Mouse (Mus musculus): ENCODE data around the gene Limch1. TPM values are rescaled to one million over a fixed set of nuclear protein-coding genes. Genes with fewer than 3 reads are reported as not detected.

The Limch1 gene
- polyA plus RNA-seq, 1 experiment from 2014 or later = 115 TPM

DNA sequence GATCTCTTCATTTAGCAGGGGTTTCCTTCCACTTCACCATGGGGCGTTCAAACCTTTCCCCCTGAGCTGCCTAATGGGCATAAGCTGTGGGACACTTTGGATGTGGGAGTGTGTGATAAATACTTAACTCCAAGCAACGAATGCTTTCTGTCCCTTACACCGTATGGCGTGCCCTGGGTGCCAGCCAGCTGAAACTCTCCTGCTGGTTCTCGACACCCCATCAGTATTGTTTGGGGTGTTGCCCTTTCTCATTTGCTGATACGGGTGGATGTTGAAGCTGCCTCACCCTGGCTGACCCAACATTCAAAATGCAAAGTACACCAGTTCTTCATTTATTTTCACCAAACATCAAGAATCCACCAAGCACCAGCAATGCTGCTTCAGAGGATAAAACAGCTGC is 168.2 kb downstream of the Limch1 start:
- 86% methylated on average over 6 of the region's 6 CpGs for WGBS

GRCm38 (mm10) chr5:66917353-66918315 is 172.0 kb downstream of the Limch1 start:
- Histone ChIP-seq H3K4me2 (no peak overlapping the region), H3K4me3 (no peak overlapping the region), H3K9me3 (no peaks in the 10 kb centered on the region), H3K27me3 (no peaks in the 10 kb centered on the region), H3K9ac (no peak overlapping the region), H3K4me1 (peaks cover 14% of the 10 kb centered on the region), H3K27ac (no peak overlapping the region), H3K36me3 (no peaks in the 10 kb centered on the region)
- no peak for ATAC-seq (ENCODE audit: insufficient number of reproducible peaks, insufficient read depth, low FRiP score, low TSS enrichment, low read depth)
- 90% methylated on average over 8 of the region's 8 CpGs for WGBS

More for the DNA sequence above, 168.2 kb downstream of the Limch1 start:
- Histone ChIP-seq H3K4me1 (peaks cover 12% of the 10 kb centered on the region), H3K27me3 (no peaks in the 10 kb centered on the region), H3K27ac (no peak overlapping the region), H3K9ac (no peak overlapping the region), H3K4me3 (no peak overlapping the region), H3K36me3 (no peaks in the 10 kb centered on the region), H3K9me3 (no peaks in the 10 kb centered on the region), H3K4me2 (no peak overlapping the region)
- no peak for ATAC-seq (ENCODE audit: insufficient number of reproducible peaks, insufficient read depth, low FRiP score, low TSS enrichment, low read depth)

GRCm38 (mm10) chr5:66918316-66919305 is 173.0 kb downstream of the Limch1 start:
- H3K27me3 ChIP-seq = no peaks in the 10 kb centered on the region
- H3K9ac ChIP-seq = no peak overlapping the region
- ATAC-seq (ENCODE audit: insufficient number of reproducible peaks, insufficient read depth, low FRiP score, low TSS enrichment, low read depth) = no peak
- H3K4me3 ChIP-seq = no peak overlapping the region
- no peaks in the 10 kb centered on the region for H3K36me3 ChIP-seq
- no peak overlapping the region for H3K27ac ChIP-seq
- 56% methylated on average over 11 of the region's 11 CpGs for WGBS
- peaks cover 14% of the 10 kb centered on the region for H3K4me1 ChIP-seq
- no peaks in the 10 kb centered on the region for H3K9me3 ChIP-seq
- no peak overlapping the region for H3K4me2 ChIP-seq

GRCm38 (mm10) chr5:66922582-66922981 is 177.0 kb downstream of the Limch1 start:
- Histone ChIP-seq H3K4me1 (peaks cover 18% of the 10 kb centered on the region), H3K9ac (no peak overlapping the region), H3K9me3 (no peaks in the 10 kb centered on the region), H3K27me3 (no peaks in the 10 kb centered on the region), H3K36me3 (no peaks in the 10 kb centered on the region), H3K27ac (no peak overlapping the region), H3K4me3 (no peak overlapping the region), H3K4me2 (no peak overlapping the region)
- ATAC-seq (ENCODE audit: insufficient number of reproducible peaks, insufficient read depth, low FRiP score, low TSS enrichment, low read depth) = no peak
- 62% methylated on average over 5 of the region's 5 CpGs for WGBS

DNA sequence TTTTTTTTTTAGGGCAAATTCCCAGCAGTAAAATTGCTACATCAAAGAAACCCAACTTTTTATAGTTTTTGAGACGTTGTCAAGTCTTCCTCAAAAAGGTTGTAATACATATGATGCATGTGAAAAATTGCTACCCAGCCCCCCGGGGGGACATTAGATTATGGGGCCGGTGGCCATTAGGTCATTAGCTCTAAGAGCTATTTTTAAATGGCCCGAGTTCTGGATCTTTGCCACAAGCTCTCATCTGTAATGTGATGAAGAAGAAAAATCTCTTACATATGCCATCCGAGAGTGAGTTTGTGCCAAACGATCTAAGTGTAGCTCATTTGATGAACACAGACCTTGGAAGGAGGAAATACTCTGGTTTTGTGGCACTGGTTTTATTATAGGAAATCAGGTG is 183.7 kb downstream of the Limch1 start:
- ATAC-seq (ENCODE audit: insufficient number of reproducible peaks, insufficient read depth, low FRiP score, low TSS enrichment, low read depth) = no peak
- H3K4me3 ChIP-seq = no peak overlapping the region
- peaks cover 13% of the 10 kb centered on the region; the same call in 1 of the 2 replicates for H3K4me1 ChIP-seq
- no peaks in the 10 kb centered on the region for H3K27me3 ChIP-seq
- H3K9ac ChIP-seq = no peak overlapping the region
- no peaks in the 10 kb centered on the region for H3K9me3 ChIP-seq
- no peak overlapping the region for H3K4me2 ChIP-seq
- no peak overlapping the region for H3K27ac ChIP-seq
- H3K36me3 ChIP-seq = no peaks in the 10 kb centered on the region
- WGBS = 57% methylated on average over 6 of the region's 6 CpGs

GRCm38 (mm10) chr5:66933134-66933804 is 187.6 kb downstream of the Limch1 start:
- no peak overlapping the region for H3K27ac ChIP-seq
- peaks cover 12% of the 10 kb centered on the region for H3K4me1 ChIP-seq
- H3K9me3 ChIP-seq = no peaks in the 10 kb centered on the region
- H3K4me2 ChIP-seq = no peak overlapping the region
- H3K27me3 ChIP-seq = no peaks in the 10 kb centered on the region
- ATAC-seq (ENCODE audit: insufficient number of reproducible peaks, insufficient read depth, low FRiP score, low TSS enrichment, low read depth) = no peak
- no peaks in the 10 kb centered on the region for H3K36me3 ChIP-seq
- H3K9ac ChIP-seq = no peak overlapping the region
- H3K4me3 ChIP-seq = no peak overlapping the region
- 29% methylated on average over 10 of the region's 10 CpGs for WGBS

GRCm38 (mm10) chr5:66934585-66934984 is 189.0 kb downstream of the Limch1 start:
- no peak for ATAC-seq (ENCODE audit: insufficient number of reproducible peaks, insufficient read depth, low FRiP score, low TSS enrichment, low read depth)
- Histone ChIP-seq H3K9ac (no peak overlapping the region), H3K4me1 (peaks cover 12% of the 10 kb centered on the region), H3K4me2 (no peak overlapping the region), H3K36me3 (no peaks in the 10 kb centered on the region), H3K27ac (no peak overlapping the region), H3K4me3 (no peak overlapping the region), H3K27me3 (no peaks in the 10 kb centered on the region), H3K9me3 (no peaks in the 10 kb centered on the region)
- WGBS = 82% methylated on average over 3 of the region's 3 CpGs

- peaks cover 21% of the 10 kb centered on the region for H3K4me1 ChIP-seq
- H3K27me3 ChIP-seq = no peaks in the 10 kb centered on the region
- WGBS = 33% methylated on average over 9 of the region's 9 CpGs
- H3K9ac ChIP-seq = no peak overlapping the region
- no peak overlapping the region for H3K27ac ChIP-seq
- no peak overlapping the region for H3K4me2 ChIP-seq
- no peak overlapping the region for H3K4me3 ChIP-seq
- ATAC-seq (ENCODE audit: insufficient number of reproducible peaks, insufficient read depth, low FRiP score, low TSS enrichment, low read depth) = no peak
- no peaks in the 10 kb centered on the region for H3K9me3 ChIP-seq
- no peaks in the 10 kb centered on the region for H3K36me3 ChIP-seq
Observed at GRCm38 (mm10) chr5:66937376-66937775, 191.7 kb downstream of the Limch1 start.

DNA sequence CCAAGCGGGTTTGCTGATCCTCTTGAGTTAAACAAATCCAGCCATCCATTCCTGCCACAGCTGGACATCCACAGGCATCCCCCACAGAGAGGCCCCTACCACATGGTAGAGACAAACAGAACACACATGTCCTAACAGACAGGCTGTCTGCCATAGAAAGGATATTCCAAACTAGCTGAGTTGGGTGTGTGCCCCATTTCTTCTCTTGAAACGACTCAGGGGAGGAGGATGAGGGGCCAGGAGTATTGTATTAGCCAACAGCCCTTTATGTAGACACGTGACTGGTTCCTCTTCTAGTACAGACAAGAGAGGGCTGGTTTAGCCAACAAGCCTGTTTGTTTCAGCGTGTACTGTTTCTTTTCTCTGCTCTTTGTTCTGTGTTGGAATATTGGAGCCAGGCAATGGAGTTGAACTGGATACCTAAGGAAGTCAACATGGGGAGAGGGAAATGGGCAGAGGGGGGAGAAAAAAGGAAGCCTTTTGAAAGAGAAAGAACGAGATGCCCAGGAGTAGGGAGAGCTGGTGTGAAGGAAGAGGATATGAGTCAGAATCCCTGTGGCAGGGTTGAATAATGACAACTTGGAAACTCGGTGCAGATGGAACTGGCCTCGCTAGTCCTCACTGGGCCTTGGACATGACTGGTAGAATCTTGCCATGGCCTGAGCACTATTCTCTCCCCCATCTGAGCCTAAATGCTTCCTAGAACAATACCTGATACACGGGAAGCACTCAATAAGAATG is 196.3 kb downstream of the Limch1 start:
- ATAC-seq (ENCODE audit: insufficient number of reproducible peaks, insufficient read depth, low FRiP score, low TSS enrichment, low read depth) = peak; percentile 52; the same call in 1 of the 2 replicates
- Histone ChIP-seq H3K36me3 (no peaks in the 10 kb centered on the region), H3K27ac (peak overlapping the region; percentile 71), H3K4me2 (no peak overlapping the region), H3K4me1 (peaks cover 28% of the 10 kb centered on the region), H3K9me3 (no peaks in the 10 kb centered on the region), H3K27me3 (no peaks in the 10 kb centered on the region), H3K9ac (no peak overlapping the region), H3K4me3 (no peak overlapping the region)
- WGBS = 54% methylated on average over 8 of the region's 8 CpGs

DNA sequence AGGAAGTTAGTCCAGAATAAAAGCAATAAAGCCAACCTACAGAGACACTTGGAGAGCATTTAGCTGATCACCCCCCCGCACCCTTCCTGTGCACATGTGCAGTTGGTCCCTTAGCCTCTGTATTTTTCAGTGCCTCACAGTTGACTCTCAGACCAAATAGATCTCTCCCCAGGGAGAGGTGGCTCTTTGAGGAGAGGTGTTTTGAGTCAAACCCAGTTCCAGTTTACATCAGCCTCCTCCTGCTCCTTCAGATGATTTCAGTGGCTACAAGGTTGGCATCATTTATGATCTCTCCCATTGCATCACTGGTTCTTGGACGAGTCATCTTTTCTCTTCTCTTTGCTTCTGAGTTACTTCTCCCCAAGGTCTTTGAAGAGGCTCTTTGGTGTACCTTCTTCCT is 197.3 kb downstream of the Limch1 start:
- H3K27me3 ChIP-seq = no peaks in the 10 kb centered on the region
- H3K9me3 ChIP-seq = no peaks in the 10 kb centered on the region
- peaks cover 32% of the 10 kb centered on the region for H3K4me1 ChIP-seq
- 91% methylated on average over 2 of the region's 2 CpGs for WGBS
- no peak overlapping the region for H3K4me3 ChIP-seq
- H3K9ac ChIP-seq = no peak overlapping the region
- no peak overlapping the region for H3K27ac ChIP-seq
- no peak for ATAC-seq (ENCODE audit: insufficient number of reproducible peaks, insufficient read depth, low FRiP score, low TSS enrichment, low read depth)
- H3K4me2 ChIP-seq = no peak overlapping the region
- no peaks in the 10 kb centered on the region for H3K36me3 ChIP-seq

Data from embryonic facial prominence, embryonic 13.5 days (tissue).